Mouse (Mus musculus) spleen, adult 10 weeks (tissue): ENCODE measurements around the gene Ifnl2. TPM values are rescaled to one million over a fixed set of nuclear protein-coding genes. Genes with fewer than 3 reads are reported as not detected.

Source experiments
- polyA plus RNA-seq: library from polyadenylated mRNA; stranded (reverse); fragments of 350-450 nt; fragmentation: Illumina TruSeq; extraction: RNeasy Lipid Tissue Mini Kit (QIAGEN cat#74804); gene quantifications from one replicate; pipeline ENCODE4 v1.2.3, GENCODE M21; 2015; ENCODE audit warnings: low replicate concordance; ENCODE audit not compliant: insufficient read depth

Gene Ifnl2
- not detected for polyA plus RNA-seq

GRCm38 (mm10) chr7:28510405-28510974 is at the start of gene Ifnl2:
Ifnl2 (minus strand) TSS chr7:28510455.

GRCm38 (mm10) chr7:28547154-28547553 is 36.9 kb upstream of the Ifnl2 start, which contains the start of gene Nccrp1:
Nccrp1 (minus strand) TSS chr7:28547254.

GRCm38 (mm10) chr7:28540526-28540925 is 30.3 kb upstream of the Ifnl2 start, which contains the start of gene Sycn:
Sycn (plus strand) TSS chr7:28540885.

GRCm38 (mm10) chr7:28522536-28522935 is 12.3 kb upstream of the Ifnl2 start, which contains the start of gene Ifnl3:
Ifnl3 (plus strand) TSS chr7:28522836.

Other genes with a start within 250 kb of the Ifnl2 start
- 4.0 TPM for gene Eid2, start 242.6 kb downstream of the Ifnl2 start, polyA plus RNA-seq
- 6.2 TPM for gene Eid2b, start 232.7 kb downstream of the Ifnl2 start, polyA plus RNA-seq
- not detected for gene Selenov, start 219.3 kb downstream of the Ifnl2 start, polyA plus RNA-seq
- gene Dll3, start 208.2 kb downstream of the Ifnl2 start, polyA plus RNA-seq = not detected
- 17.4 TPM for gene Timm50, start 198.4 kb downstream of the Ifnl2 start, polyA plus RNA-seq
- gene Supt5, start 171.7 kb downstream of the Ifnl2 start, polyA plus RNA-seq = 76.8 TPM
- 2,610 TPM for gene Rps16, start 159.8 kb downstream of the Ifnl2 start, polyA plus RNA-seq
- 62.1 TPM for gene Plekhg2, start 137.9 kb downstream of the Ifnl2 start, polyA plus RNA-seq
- gene Zfp36, start 130.2 kb downstream of the Ifnl2 start, polyA plus RNA-seq = 93.6 TPM
- 6.7 TPM for gene Med29, start 117.7 kb downstream of the Ifnl2 start, polyA plus RNA-seq
- 170 TPM for gene Paf1, start 117.5 kb downstream of the Ifnl2 start, polyA plus RNA-seq
- 376 TPM for gene Gmfg, start 73.0 kb downstream of the Ifnl2 start, polyA plus RNA-seq
- gene Lrfn1, start 58.5 kb downstream of the Ifnl2 start, polyA plus RNA-seq = 0.29 TPM
- not detected for gene Ifnl3, start 12.4 kb upstream of the Ifnl2 start, polyA plus RNA-seq
- gene Sycn, start 30.4 kb upstream of the Ifnl2 start, polyA plus RNA-seq = 0.75 TPM
- 0.25 TPM for gene Nccrp1, start 36.8 kb upstream of the Ifnl2 start, polyA plus RNA-seq
- gene Samd4b, start 87.7 kb upstream of the Ifnl2 start, polyA plus RNA-seq = 11.7 TPM
- 4.7 TPM for gene Pak4, start 87.7 kb upstream of the Ifnl2 start, polyA plus RNA-seq
- gene Acp7, start 120.9 kb upstream of the Ifnl2 start, polyA plus RNA-seq = not detected
- gene Fbxo27, start 182.4 kb upstream of the Ifnl2 start, polyA plus RNA-seq = 1.8 TPM
- gene Fbxo17, start 206.3 kb upstream of the Ifnl2 start, polyA plus RNA-seq = 2.4 TPM
- 43.0 TPM for gene Mrps12, start 231.4 kb upstream of the Ifnl2 start, polyA plus RNA-seq
- gene Sars2, start 231.5 kb upstream of the Ifnl2 start, polyA plus RNA-seq = 4.0 TPM
- gene Ccer2, start 245.7 kb upstream of the Ifnl2 start, polyA plus RNA-seq = not detected